Mouse (Mus musculus) activated CD4-positive, CD25-positive, alpha-beta regulatory T cell, adult 9 weeks (primary cell): ENCODE measurements around the gene Gm3952. TPM values are rescaled to one million over a fixed set of nuclear protein-coding genes. Genes with fewer than 3 reads are reported as not detected.

Experiments used
- polyA plus RNA-seq: library from polyadenylated mRNA; unstranded; fragments of 100-300 nt; shearing (Covaris generic); gene quantifications from one replicate; pipeline ENCODE4 v1.2.1, GENCODE M21; 2017

Gene Gm3952
- polyA plus RNA-seq = not detected

GRCm38 (mm10) chr8:128798594-128798993 is at the start of gene Gm3952:
TSS of gene Gm3952 (minus strand) at chr8:128798694.

Other genes with a start within 250 kb of the Gm3952 start
- 169 TPM for gene Itgb1, start 113.0 kb downstream of the Gm3952 start, polyA plus RNA-seq